Mouse (Mus musculus) T-helper 1 cell (primary cell): Measurements from ENCODE around the gene Mcam.

Source experiments
- in situ Hi-C: fragments of 300-600 bp; cut with MboI, MseI; formaldehyde crosslinking; loops from one replicate; pipeline ENCODE4 v1.15.1; 2025; ENCODE audit warnings: high pct_unique_total_duplicates

Mcam gene

DNA sequence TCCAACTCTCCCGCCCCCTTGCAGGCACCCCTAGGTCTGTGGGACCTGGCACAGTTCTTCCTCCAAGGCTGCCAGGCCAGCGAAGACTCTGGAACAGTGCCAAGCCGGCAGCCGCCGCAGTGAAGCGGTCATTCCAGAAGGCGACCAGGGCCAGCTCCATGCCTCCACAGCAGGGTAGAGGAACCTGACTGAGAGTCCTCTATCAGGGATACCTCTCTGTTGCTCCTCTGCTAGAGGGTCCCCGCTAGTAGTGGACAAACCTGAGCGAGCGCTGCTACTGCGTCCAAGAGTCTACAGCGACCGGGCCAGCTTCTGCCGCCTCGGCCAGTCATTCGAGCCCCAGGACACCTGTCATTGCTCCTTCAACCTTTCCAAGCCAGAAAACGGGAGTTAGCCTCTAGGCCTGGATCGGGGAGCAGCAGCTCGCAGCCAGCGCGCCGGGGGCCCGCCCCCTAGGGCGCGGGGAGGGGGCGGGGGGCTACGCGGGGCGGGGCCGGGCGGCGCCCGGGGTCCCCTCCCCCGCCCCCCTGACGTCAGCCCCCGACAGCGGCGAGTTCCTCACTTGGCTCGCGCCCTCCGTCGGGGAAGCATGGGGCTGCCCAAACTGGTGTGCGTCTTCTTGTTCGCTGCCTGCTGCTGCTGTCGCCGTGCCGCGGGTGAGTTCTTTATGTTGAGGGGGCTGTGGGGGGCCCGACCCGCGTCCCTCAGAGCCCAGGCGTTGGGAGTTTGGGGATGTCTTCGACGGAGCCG, at the start of gene Mcam:
Gene Mcam, plus strand, starts transcription at position 369 of the 750 bp plus-strand sequence.
- in situ Hi-C loops: no loop called here

DNA sequence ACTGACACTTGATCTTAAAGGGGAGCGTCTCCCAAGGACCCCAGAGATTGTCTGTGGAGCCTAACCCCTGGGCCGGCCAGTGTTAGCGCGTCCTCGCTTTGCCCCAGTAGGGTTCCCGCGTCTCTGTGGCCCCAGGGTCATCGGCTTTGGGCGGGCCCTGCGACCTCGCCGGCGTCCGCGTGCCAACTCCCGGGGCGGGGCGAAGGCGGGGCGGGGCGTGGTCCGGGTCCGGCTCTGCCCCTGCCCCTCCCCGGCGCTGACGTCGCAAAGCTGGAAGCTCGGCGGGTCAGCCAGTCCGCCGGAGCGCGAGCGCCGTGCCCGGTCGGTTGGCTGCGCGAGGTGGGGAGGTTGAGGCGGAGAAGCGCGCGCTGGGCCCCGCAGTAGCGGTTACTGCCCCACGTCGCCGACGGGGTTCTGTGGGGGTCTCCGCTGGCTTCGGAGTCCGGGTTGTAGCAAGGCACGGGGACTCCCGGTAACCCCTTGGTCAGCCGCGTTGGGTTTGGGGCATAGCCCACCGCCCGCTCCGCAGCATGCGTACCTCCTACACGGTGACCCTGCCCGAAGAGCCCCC, 49.5 kb upstream of the Mcam start:
- in situ Hi-C loops: loop anchor here (25.0 kb wide), 3 partner anchors 347 to 1972 kb away; partner anchors contain the start of genes Nectin1 and Sorl1

DNA sequence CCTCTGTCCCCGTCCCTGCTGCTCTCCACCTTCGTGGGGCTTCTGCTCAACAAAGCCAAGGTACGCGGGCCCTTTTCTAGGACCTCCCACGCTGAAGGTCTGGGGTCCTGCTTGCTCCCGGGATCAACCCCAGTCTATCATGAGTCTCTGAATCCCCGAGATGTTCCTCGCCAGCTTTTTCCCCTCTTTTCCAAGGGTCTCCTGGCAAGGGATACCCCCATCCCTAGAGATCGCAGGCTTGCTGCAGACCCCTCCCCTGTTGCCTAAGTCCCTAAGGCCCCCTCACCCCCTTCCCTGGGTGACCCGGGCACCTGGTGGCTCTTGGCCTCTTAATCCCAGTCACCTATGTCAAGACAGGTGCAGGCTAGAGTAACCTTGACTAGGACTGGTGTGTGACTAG, 49.0 kb upstream of the Mcam start:
- in situ Hi-C loops: loop anchor here (25.0 kb wide), 3 partner anchors 348 to 1973 kb away; partner anchors contain the start of genes Nectin1 and Sorl1

DNA sequence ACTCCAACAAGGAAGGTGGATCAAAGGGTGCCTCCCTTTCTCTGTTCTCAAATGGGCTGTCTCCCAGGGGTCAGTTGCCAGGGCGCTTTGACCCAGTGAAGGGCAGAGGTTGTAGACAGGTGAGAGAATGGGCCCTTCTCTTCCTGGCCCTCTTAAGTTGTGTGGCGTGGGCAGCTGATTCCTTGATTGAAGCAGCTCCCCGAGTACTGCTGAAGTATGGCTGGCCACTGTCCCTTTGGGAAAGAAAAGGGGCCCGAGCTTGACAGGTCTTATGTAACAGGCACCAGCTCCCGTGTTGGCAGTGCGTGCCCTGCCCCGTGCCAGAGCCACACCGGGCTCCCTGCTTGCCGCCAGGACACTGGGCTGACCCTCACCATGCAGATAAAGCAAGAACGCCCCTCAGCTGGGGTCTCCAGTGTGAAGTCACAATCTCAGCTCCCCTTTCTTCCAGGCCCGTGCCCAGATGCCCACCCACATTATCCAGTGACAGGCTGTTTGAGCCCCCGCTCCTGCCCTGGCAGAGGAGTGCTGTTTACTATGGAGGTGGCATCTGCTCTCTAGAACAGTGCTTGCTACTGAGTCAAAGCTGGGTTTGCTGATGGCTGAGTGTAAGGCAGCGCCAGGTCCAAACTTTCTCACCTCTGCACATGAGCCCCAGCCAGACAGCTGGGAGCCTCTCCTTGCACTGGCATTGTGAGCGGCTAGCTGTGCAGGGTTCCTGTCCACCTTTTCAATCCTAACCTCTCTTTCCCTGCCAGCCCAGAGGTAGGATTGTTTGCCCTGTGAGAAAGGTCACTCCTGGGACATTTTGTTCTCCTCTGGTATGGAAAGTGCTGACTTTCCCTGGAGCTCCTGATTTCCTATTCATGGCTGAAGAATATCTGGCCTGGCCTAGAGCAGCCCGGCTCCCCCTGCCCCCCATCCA, 48.3 kb upstream of the Mcam start:
- in situ Hi-C loops: loop anchor here (25.0 kb wide), 3 partner anchors 349 to 1974 kb away; partner anchors contain the start of genes Nectin1 and Sorl1

DNA sequence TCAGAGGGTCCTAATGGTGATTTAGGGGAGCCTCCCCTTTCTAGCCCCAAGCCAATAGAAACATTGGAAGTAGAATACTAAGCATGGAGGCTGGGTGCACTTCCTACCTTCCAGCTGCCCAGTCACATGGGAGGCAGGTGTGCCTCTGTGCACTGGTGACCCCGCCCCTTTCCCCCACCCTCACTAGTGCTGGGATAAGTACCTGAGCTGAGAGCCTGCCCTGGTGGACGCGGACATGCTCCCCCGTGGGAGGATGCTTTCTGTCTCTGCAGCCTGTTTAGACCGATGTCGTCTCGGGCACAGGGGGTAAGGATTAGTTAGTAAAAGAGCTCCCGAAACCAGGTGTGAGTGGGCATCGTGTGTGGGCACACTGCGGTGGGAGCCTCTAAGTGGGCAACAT, 47.3 kb upstream of the Mcam start:
- in situ Hi-C loops: loop anchor here (25.0 kb wide), 3 partner anchors 350 to 1975 kb away; partner anchors contain the start of genes Nectin1 and Sorl1

DNA sequence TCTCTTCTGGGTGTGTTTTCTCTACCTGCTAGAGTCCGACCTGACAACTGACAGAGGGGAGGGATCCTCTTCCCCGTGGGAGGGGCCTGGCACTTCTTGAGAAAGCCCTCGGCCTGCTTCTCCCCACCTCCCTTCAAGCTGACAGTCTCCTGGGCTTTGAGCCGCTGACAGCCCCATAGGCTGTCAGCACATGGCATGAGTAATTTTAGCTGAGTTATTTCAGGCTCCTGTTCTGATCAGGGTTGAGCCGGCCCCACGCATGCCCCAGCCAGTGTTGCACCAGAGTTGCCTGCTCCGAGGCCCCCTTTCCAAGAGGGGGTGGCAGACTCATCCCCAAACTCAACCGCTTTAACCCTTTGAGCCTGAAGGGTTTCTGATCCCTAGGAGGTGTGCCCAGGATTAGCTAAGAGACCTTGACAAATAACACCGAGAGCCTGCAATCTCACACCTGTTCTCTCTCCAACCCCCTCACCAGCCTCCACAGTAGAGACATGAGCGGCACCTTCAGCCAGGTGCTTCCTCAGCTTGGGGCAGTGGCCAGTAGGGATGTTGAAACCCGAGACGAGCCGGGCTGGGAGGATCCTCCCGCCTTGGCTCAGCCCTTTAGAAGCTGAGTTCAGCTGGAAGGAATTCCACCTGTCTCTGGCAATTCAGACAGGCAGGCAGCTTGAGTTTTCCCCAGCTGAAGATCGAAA, 46.4 kb upstream of the Mcam start:
- in situ Hi-C loops: loop anchor here (25.0 kb wide), 3 partner anchors 351 to 1976 kb away; partner anchors contain the start of genes Nectin1 and Sorl1

DNA sequence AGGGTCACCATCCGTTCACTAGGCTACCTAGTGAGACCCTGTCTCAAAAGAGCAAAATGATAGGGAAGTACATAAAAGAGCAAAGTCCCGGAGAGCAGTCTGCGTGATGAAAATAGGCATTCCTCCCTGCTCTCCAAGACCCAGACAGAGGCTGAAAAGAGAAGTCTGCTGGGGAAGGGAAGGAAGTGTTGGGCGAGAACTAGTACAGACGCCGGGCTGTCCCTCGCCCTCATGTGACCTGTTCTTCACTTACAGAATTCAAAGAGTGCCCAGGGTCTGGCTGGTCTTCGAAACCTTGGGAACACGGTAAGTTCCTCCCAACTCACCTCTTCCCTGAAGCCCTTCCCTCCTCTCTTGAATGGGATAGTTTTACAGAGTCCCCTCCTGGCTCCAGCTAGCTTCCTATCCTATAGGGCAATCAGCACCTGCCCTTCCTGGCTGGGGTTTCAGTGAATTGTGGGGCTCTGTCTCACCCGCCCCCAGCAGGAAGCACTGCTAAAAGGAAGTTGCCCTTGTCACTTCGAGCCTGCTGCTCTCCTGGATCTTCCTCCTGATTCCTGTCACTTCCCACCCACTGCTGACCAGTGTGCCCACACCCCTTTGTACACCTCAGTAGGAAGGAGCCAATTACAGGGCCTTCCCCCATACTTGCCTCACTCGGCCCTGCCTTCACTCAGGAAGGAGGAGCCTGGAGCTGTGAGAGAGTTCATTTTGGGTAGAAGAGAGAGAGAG, 45.2 kb upstream of the Mcam start:
- in situ Hi-C loops: loop anchor here (25.0 kb wide), 3 partner anchors 352 to 1977 kb away; partner anchors contain the start of genes Nectin1 and Sorl1

DNA sequence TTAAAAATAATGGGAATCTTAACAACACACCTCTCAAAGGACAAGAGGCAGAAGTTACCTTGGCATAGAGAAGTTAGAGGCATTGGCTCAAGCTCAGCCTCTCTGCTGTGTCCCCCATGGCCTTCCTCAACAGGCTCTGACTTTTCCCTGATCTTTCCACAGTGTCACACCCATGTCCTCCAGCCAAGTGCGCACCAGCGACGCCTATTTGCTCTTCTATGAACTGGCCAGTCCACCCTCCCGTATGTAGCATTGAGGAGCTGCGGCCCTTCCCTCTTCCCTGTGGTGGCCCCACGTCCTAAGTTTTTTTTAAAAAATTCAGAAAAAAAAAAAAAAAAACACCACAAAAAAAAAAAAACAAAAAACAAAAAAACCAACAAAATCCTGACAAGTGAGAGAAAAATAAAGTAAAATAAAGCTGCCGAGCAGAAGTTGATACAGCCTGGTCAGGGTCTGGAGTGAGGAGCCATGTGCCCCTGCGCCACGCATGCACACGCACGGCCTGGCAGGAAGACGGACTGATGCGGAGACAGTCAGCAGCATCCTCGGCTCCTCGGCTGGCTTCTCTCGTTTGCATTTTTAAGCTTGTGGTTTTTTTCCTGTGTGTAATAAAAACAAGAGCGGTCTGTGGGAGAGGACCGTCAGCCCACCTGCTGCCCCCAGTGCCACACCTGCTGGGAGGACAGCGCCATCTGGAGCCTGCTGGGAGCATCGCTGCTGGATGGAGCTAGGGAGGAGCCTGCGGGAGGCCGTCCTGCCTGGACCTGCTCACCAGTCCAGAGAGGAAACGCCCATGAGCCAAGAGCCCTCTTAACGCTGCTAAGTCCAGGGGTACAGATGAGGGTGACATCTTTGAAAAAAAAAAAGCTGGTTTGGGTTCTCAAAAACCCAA, 40.4 kb upstream of the Mcam start:
- in situ Hi-C loops: loop anchor here (25.0 kb wide), 3 partner anchors 357 to 1982 kb away; partner anchors contain the start of genes Nectin1 and Sorl1

DNA sequence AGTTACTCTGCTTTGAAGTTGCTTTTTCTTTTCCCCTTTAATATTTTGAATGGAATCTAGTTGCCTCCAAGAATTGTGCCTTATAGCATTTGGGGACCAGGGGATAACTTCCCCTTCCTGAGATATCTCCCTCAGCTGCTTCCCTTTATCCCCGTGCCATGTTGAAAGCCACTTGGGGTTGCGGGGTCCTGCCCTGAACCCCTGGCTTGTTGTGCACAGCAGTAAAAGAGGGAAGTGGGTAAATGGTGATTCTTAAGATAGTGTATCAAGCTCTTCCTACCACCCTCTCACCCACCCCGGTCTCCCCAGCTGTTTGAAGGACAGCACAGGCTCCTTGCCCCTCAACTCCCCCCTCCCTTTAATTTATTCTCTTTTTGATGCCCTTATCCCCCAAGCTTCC, 39.5 kb upstream of the Mcam start:
- in situ Hi-C loops: loop anchor here (25.0 kb wide), 3 partner anchors 357 to 1982 kb away; partner anchors contain the start of genes Nectin1 and Sorl1

DNA sequence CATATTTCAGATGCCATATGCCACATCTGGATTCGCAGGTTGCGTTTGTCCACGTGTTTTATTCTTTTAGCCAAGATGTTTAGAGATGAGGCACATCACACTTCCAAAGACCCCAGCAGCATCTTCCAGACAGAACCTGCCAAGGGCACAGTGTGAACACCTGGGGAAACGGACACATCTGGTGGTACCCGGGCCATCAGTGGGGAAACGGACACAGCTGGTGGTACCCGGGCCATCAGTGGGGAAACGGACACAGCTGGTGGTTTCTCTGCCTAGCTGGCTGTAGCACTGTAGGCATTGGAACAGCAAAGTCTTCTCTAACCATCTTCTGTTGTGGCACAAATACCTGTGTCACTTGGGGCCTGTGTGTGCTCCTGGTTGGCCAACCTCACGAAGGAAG, 38.5 kb upstream of the Mcam start:
- in situ Hi-C loops: loop anchor here (25.0 kb wide), 3 partner anchors 358 to 1983 kb away; partner anchors contain the start of genes Nectin1 and Sorl1

DNA sequence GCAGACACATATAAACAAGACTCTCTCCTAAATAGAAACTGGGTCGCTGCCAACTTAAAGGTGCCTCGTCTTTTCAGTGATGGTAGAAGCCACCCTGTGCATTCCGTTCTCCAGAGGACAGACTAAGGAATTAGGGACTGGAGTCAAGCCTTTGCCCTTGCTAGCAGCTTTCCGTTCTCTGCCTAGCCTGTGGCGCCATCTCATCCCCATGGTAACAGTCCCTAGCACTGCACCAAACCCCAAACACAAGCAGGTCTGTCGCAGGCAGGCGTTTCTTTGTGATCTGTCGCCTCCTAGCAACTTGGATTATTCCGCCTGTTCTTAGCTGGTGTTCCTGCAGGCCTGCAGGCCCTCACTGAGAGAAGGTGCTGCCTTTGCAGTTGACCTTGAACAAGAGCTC, 37.7 kb upstream of the Mcam start:
- in situ Hi-C loops: loop anchor here (25.0 kb wide), 3 partner anchors 359 to 1984 kb away; partner anchors contain the start of genes Nectin1 and Sorl1

DNA sequence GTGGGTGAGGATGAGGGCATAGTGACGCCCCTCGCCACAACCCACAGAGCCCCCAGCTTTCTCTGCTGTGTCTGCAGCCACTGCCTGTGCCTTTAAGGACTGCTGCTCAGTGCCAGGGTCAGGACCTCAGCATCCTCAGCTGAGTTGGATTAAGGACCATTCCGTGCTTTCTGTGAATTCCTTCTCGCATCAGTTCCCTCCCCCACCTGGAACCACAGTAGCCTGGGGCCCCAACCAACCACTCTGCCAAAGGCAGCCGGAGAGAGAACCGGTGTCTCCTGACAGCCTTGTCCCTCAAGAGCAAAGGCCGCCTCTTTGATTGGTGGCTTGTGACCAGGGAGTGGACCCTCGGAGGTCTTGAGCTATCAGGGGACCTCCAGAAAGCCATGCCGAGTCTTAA, 32.8 kb upstream of the Mcam start, which contains the start of gene Mfrp:
Gene Mfrp, plus strand, starts transcription at position 240 of the 400 bp plus-strand sequence.
- in situ Hi-C loops: no loop called here

DNA sequence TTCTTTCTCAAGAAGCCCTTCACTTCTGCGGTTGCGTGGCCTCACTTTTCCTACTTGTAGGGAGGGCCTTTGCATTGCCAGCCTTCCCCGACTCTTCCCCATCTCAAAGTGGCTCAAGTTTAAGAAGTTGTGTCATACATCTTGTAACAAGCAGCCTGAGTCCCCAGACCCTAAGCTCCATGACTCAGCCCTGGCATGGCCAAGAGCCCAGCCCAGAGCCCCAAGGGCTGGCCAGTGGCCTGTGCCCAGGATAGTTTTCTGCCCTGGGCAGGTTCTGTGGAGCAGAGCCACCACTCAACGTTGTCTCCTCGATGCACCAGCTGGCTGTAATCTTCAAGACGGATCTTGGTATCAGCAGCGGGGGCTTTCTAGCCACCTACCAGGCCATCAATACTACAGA, 29.4 kb upstream of the Mcam start:
- in situ Hi-C loops: no loop called here

DNA sequence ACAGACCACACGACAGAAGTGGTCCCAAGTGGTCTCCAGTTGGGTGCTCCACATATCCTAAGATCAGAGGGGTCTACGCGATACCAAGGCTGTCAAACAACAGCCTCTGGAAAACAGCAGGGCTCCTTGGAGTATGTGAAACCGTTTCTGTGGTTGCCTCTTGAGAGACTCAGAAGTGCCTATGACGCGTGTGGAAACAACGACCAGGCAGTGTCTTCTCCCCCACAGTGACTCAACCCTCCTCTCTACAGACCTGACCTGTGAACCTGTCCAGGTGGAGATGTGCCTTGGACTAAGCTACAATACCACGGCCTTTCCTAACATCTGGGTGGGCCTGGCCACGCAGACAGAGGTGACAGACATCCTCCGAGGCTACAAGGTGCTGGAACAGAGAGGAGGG, 28.5 kb upstream of the Mcam start:
- in situ Hi-C loops: no loop called here

DNA sequence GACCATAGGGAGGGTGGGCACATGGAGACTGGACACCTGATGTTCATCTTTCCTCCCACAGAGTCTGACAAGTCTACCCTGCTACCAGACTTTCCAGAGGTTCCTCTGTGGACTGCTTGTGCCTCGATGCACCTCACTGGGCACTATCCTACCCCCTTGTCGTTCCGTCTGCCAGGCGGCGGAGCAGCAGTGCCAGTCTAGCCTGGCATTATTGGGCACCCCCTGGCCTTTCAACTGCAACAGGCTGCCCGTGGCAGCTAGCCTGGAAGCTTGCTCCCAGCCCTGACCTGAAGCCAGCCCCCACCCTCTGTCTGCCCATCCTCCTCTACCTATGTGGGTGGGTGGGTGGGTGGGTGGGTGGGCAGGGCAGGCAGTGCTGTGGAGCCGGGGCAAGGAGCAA, 28.1 kb upstream of the Mcam start:
- in situ Hi-C loops: no loop called here

DNA sequence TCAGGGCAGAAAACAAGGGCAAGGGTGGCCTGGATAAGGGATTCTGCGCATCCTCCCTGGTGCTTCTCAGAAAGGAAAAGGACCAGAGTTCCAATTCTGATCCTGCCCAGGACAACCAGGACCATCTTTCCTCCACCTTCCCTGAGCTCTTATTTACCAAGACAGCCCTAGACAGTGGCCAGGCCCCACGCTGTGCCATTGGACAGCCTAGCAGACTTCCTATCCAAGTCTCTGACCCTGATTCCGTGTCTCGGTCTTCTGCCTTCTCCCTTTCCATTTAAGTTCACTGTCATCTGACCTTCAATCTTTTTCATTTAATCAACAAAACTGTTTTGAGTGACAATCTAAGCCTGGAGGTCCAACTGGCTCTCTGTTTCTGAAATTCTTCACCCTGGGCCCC, 27.7 kb upstream of the Mcam start:
- in situ Hi-C loops: no loop called here

DNA sequence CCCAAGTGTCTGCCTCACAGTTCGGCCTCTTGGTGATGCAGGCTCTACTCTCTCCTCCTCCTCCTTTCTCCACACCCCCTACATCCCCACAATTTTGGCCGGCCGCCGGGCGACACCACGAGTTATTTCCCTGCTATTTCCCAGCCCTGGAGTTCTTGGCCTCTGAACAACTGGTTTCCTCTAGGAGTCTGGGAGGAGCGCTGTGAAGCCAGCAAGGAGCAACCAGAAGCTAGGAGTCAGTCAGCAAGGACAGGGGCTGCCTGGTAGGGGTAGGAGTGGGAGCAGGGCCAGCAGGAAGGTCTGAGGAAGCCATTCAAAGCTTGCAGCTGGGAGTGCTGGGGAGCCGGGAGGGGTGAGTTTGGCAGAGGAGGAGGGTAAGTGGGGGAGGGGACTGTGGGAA, 27.2 kb upstream of the Mcam start, which contains the start of gene C1qtnf5:
Gene C1qtnf5, plus strand, starts transcription at position 136 of the 400 bp plus-strand sequence.
- in situ Hi-C loops: no loop called here

DNA sequence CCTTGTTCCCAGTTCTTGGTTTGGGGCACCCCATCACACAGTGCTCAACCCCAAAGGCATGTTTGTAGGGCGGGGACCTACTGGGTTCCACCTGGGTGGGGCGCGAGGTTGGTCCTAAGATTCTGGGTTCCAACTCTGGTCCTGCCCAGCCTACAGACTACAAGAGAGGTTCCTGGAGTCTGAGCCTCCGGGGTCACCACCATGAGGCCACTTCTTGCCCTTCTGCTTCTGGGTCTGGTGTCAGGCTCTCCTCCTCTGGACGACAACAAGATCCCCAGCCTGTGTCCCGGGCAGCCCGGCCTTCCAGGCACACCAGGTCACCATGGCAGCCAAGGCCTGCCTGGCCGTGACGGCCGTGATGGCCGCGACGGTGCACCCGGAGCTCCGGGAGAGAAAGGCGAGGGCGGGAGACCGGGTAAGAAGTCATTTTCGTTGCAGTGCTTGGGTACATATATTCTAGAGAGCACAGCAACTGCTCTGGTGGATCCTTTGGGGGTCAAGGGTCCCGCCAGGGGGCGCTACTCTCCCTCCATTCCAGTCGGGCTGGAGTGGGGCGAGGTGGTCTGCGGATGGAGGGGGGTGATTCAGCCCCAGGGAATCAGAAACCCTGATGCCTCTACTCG, 26.6 kb upstream of the Mcam start:
- in situ Hi-C loops: no loop called here
